Mouse (Mus musculus): ENCODE results near the gene Mphosph6. TPM values are rescaled to one million over a fixed set of nuclear protein-coding genes. Genes with fewer than 3 reads are reported as not detected.

Mphosph6 gene
- 1 to 10 TPM; 3.5 to 5.4 TPM for total RNA-seq (2021)
- long read RNA-seq, experiment 1, transcript Mphosph6-201 (5 exons, 1,068 nt), result major isoform, 7 of 14 reads
- long read RNA-seq, experiment 1, partial matches to known transcripts, result 0 of 14 reads
- long read RNA-seq, experiment 1, other reads (novel, unspliced or antisense), result 5 of 14 reads
- long read RNA-seq, experiment 2, partial matches to known transcripts, result 0 of 5 reads
- long read RNA-seq, experiment 2, other reads (novel, unspliced or antisense), result 0 of 5 reads

GRCm38 (mm10) chr8:117801443-117802298 lies at the start of gene Mphosph6:
TSS of gene Mphosph6 (minus strand) at chr8:117801943.
- peak; percentile 94 for DNase-seq

- no peak for DNase-seq
These were observed 48.7 kb upstream of the Mphosph6 start for GRCm38 (mm10) chr8:117850420-117850819.

- no peak for DNase-seq
These were observed 46.1 kb upstream of the Mphosph6 start for GRCm38 (mm10) chr8:117847865-117848264.

GRCm38 (mm10) chr8:117843694-117844093 lies 42.0 kb upstream of the Mphosph6 start:
- DNase-seq, result no peak

GRCm38 (mm10) chr8:117813524-117813923 lies 11.8 kb upstream of the Mphosph6 start:
- DNase-seq, result no peak

GRCm38 (mm10) chr8:117810676-117811075 lies 8.9 kb upstream of the Mphosph6 start:
- DNase-seq, result no peak

GRCm38 (mm10) chr8:117805419-117805818 lies 3.7 kb upstream of the Mphosph6 start:
- DNase-seq, result no peak

- DNase-seq, result no peak
These were observed 551 bp upstream of the Mphosph6 start for GRCm38 (mm10) chr8:117802299-117802689.

- DNase-seq, result no peak
These were observed 3.7 kb downstream of the Mphosph6 start for GRCm38 (mm10) chr8:117798066-117798465.

- no peak for DNase-seq
These were observed 5.3 kb downstream of the Mphosph6 start for GRCm38 (mm10) chr8:117796464-117796863.

- no peak for DNase-seq
These were observed 7.2 kb downstream of the Mphosph6 start for GRCm38 (mm10) chr8:117794581-117794980.

- no peak for DNase-seq
These were observed 9.1 kb downstream of the Mphosph6 start for GRCm38 (mm10) chr8:117792616-117793144.

- no peak for DNase-seq
These were observed 15.3 kb downstream of the Mphosph6 start for GRCm38 (mm10) chr8:117786428-117786827.

- no peak for DNase-seq
These were observed 18.7 kb downstream of the Mphosph6 start for GRCm38 (mm10) chr8:117783021-117783420.

- no peak for DNase-seq
These were observed 20.2 kb downstream of the Mphosph6 start for GRCm38 (mm10) chr8:117781375-117782129.

GRCm38 (mm10) chr8:117779344-117779743 lies 22.4 kb downstream of the Mphosph6 start:
- no peak for DNase-seq

GRCm38 (mm10) chr8:117778531-117779322 lies 23.0 kb downstream of the Mphosph6 start:
- DNase-seq, result peak; percentile 12

GRCm38 (mm10) chr8:117776075-117776474 lies 25.7 kb downstream of the Mphosph6 start:
- no peak for DNase-seq

GRCm38 (mm10) chr8:117775626-117776025 lies 26.1 kb downstream of the Mphosph6 start:
- DNase-seq, result no peak

- DNase-seq, result no peak
These were observed 29.1 kb downstream of the Mphosph6 start for GRCm38 (mm10) chr8:117772597-117772996.

GRCm38 (mm10) chr8:117772126-117772525 lies 29.6 kb downstream of the Mphosph6 start:
- DNase-seq, result no peak
